Mouse (Mus musculus) heart, postnatal 0 days (tissue): Measurements from ENCODE around the gene Syn3. TPM values are rescaled to one million over a fixed set of nuclear protein-coding genes. Genes with fewer than 3 reads are reported as not detected.

Experiments
- ATAC-seq: fragments of 200-750 bp; cut with Nextera tagmentation; 2 replicates; pipeline ENCODE4 v1.8.0; 2017; ENCODE audit warnings: low read depth, moderate number of reproducible peaks, moderate library complexity; ENCODE audit not compliant: insufficient read depth
- DNase-seq: peaks from one replicate; pipeline ENCODE4 v3.0.0-alpha.2; 2016; ENCODE audit warnings: low spot score
- H3K27ac ChIP-seq: fragments of 300-500 bp; sonication (generic); 2 replicates; pipeline ENCODE4 v1.5.1; 2014; ENCODE audit warnings: low read depth, mild to moderate bottlenecking
- H3K27me3 ChIP-seq: fragments of 300-500 bp; sonication (generic); 2 replicates; pipeline ENCODE4 v1.6.1; 2014; ENCODE audit warnings: low read length, mixed read lengths; ENCODE audit not compliant: control insufficient read depth, insufficient read depth
- H3K36me3 ChIP-seq: fragments of 300-500 bp; sonication (generic); replicated peaks from 2 replicates; pipeline ENCODE4 v1.6.1; 2014; ENCODE audit warnings: low read length, mixed read lengths; ENCODE audit not compliant: control insufficient read depth, insufficient read depth
- H3K4me1 ChIP-seq: fragments of 300-500 bp; sonication (generic); 2 replicates; pipeline ENCODE4 v1.6.1; 2014; ENCODE audit warnings: antibody characterized with exemption; ENCODE audit not compliant: control insufficient read depth, insufficient read depth
- H3K4me2 ChIP-seq: fragments of 300-500 bp; sonication (generic); 2 replicates; pipeline ENCODE4 v1.6.1; 2014; ENCODE audit warnings: low read depth, mild to moderate bottlenecking, low read length, moderate library complexity
- H3K4me3 ChIP-seq: fragments of 300-500 bp; sonication (generic); 2 replicates; pipeline ENCODE4 v1.5.1; 2014; ENCODE audit warnings: low read depth, low read length
- H3K9ac ChIP-seq: fragments of 300-500 bp; sonication (generic); replicated peaks from 2 replicates; pipeline ENCODE4 v1.6.1; 2014; ENCODE audit warnings: low read depth, low read length, mixed read lengths
- H3K9me3 ChIP-seq: fragments of 300-500 bp; sonication (generic); replicated peaks from 2 replicates; pipeline ENCODE4 v1.6.1; 2016; ENCODE audit warnings: low read length; ENCODE audit not compliant: control insufficient read depth
- CTCF ChIP-seq: IDR thresholded peaks from 2 replicates; pipeline ENCODE4 v1.5.1; 2016; ENCODE audit warnings: antibody characterized with exemption, control low read depth, low read depth
- EP300 ChIP-seq: IDR thresholded peaks from 2 replicates; pipeline ENCODE4 v1.6.1; 2016; ENCODE audit warnings: antibody characterized with exemption, low read depth
- WGBS: fragments of 180-500 bp; shearing (Covaris S2); extraction: QIAGEN DNeasy Blood & Tissue Kit; methylation state at CpG from one replicate; pipeline ENCODE4 v1.1.7; 2014; 5-methylcytosine and 5-hydroxymethylcytosine counted together
- polyA plus RNA-seq: library from polyadenylated mRNA; unstranded; fragments of >200 nt; fragmentation: Nextera tagmentation; extraction: Ambion mirVana; gene quantifications from 2 replicates; pipeline ENCODE4 v1.2.1, GENCODE M21; 2015
- total RNA-seq: library from RNA; depleted of rRNA; stranded (reverse); fragments of >200 nt; gene quantifications from 2 replicates; pipeline ENCODE4 v1.2.3, GENCODE M21; 2014; ENCODE audit warnings: low replicate concordance

The Syn3 gene
- total and polyA plus RNA-seq, 2 experiments from 2014 or later, result 0.48 TPM; not detected in 1

GRCm38 (mm10) chr10:86299795-86300194 lies 198.9 kb downstream of the Syn3 start:
- no peak for ATAC-seq

GRCm38 (mm10) chr10:86298326-86298725 lies 200.4 kb downstream of the Syn3 start:
- TF ChIP-seq EP300 (no peak), CTCF (no peak)
- no peak for DNase-seq
- WGBS, result 63% methylated on average over 6 of the region's 6 CpGs
- Histone ChIP-seq H3K27me3 (0 out of 2 replicates have a peak, but pooled peaks cover 5% of the 10 kb centered on the region), H3K27ac (no peak overlapping the region), H3K4me1 (peaks cover 5% of the 10 kb centered on the region), H3K4me3 (no peak overlapping the region), H3K36me3 (no peaks in the 10 kb centered on the region), H3K9me3 (no peaks in the 10 kb centered on the region), H3K9ac (no peak overlapping the region), H3K4me2 (no peak overlapping the region)
- no peak for ATAC-seq

More at GRCm38 (mm10) chr10:86299795-86300194, 198.9 kb downstream of the Syn3 start:
- Histone ChIP-seq H3K4me3 (peak overlapping the region; percentile 58), H3K4me1 (peaks cover 10% of the 10 kb centered on the region), H3K9ac (peak overlapping the region; percentile 93), H3K4me2 (peak overlapping the region; percentile 61), H3K36me3 (0 out of 2 replicates have a peak, but pooled peaks cover 5% of the 10 kb centered on the region), H3K27me3 (0 out of 2 replicates have a peak, but pooled peaks cover 5% of the 10 kb centered on the region), H3K27ac (peak overlapping the region; percentile 93), H3K9me3 (no peaks in the 10 kb centered on the region)
- TF ChIP-seq CTCF (no peak), EP300 (no peak)
- DNase-seq, result no peak
- 42% methylated on average over 6 of the region's 6 CpGs for WGBS

DNA sequence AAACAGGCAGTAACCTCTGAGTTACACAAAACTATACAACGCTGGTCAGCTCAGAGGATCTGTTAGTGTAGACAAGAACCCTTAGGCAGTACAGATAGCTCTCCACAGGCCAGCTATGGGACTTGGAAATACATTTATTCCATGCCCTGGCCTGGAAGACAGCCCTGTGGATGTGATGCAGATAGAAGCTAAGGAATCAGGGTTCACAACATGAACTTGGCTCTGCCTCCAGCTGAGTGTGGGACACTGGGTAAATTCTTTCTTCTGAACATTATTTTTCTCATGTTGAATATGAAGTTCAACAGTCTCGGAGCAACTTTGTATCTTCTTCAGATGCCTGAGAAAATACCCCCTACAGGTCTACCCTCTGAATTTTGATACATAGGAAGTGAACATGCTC lies 201.4 kb downstream of the Syn3 start:
- Histone ChIP-seq H3K9ac (no peak overlapping the region), H3K36me3 (no peaks in the 10 kb centered on the region), H3K27ac (no peak overlapping the region), H3K9me3 (no peaks in the 10 kb centered on the region), H3K4me1 (peaks cover 5% of the 10 kb centered on the region), H3K4me3 (no peak overlapping the region), H3K27me3 (0 out of 2 replicates have a peak, but pooled peaks cover 5% of the 10 kb centered on the region), H3K4me2 (no peak overlapping the region)
- 88% methylated on average over 2 of the region's 2 CpGs for WGBS
- no peak for TF ChIP-seq CTCF
- no peak for TF ChIP-seq EP300
- DNase-seq (no peak), ATAC-seq (no peak)

GRCm38 (mm10) chr10:86296111-86296510 lies 202.6 kb downstream of the Syn3 start:
- 5% methylated on average over 14 of the region's 14 CpGs for WGBS
- DNase-seq (peak; percentile 88), ATAC-seq (peak; percentile 57)

DNA sequence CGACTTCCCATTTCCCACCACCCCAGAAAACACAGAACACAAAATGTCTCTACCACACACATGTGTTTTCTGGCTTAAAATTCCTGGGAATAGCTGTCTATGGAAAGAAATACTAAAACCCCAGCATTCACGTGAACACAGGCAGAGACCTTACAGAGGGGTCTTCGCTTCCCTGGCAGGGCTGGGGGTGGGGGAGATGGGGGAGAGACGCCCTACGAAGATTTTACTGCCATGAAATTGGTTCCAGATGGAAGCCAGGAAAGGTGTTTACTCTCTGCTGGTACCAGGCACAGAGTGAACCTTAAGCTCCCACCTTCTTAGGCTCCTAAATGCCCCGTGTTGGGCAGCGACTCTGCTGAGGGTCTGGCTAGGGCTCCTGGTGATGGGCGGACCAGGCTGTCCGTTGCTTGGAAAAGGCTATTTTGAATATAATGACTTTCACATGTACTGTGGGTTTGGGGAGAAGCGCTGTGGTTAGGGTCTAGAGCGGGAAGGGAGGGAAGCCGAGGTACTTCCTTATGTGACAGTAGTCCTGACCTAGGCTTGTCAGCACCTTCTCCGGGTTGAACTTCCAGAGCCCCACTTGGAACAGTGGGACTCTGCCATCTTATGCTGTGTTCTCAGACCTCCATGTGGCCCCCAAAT lies 203.1 kb downstream of the Syn3 start:
- H3K36me3 ChIP-seq, result no peaks in the 10 kb centered on the region
- H3K4me3 ChIP-seq, result no peak overlapping the region
- peak overlapping the region; percentile 39 for H3K4me2 ChIP-seq
- peaks cover 5% of the 10 kb centered on the region for H3K4me1 ChIP-seq
- 0 out of 2 replicates have a peak, but pooled peaks cover 5% of the 10 kb centered on the region for H3K27me3 ChIP-seq
- DNase-seq (no peak), ATAC-seq (no peak)
- 39% methylated on average over 13 of the region's 13 CpGs for WGBS
- H3K9ac ChIP-seq, result no peak overlapping the region
- no peak overlapping the region for H3K27ac ChIP-seq
- TF ChIP-seq CTCF, result no peak
- no peak for TF ChIP-seq EP300
- no peaks in the 10 kb centered on the region for H3K9me3 ChIP-seq

More at GRCm38 (mm10) chr10:86296111-86296510, 202.6 kb downstream of the Syn3 start:
- Histone ChIP-seq H3K4me2 (peak overlapping the region; percentile 39), H3K9me3 (no peaks in the 10 kb centered on the region), H3K9ac (no peak overlapping the region), H3K4me3 (no peak overlapping the region), H3K27me3 (0 out of 2 replicates have a peak, but pooled peaks cover 5% of the 10 kb centered on the region), H3K36me3 (no peaks in the 10 kb centered on the region), H3K27ac (no peak overlapping the region), H3K4me1 (peaks cover 5% of the 10 kb centered on the region)
- TF ChIP-seq CTCF (peak; percentile 95), EP300 (no peak)
